Mouse (Mus musculus) cerebellum, adult 2 months (tissue): ENCODE measurements around the gene Car2.

Experiments used
- CTCF ChIP-seq: fragments of 200-500 bp; IDR thresholded peaks from 2 replicates; pipeline ENCODE4 v1.5.1; 2011; ENCODE audit warnings: low read depth, mild to moderate bottlenecking, control low read depth, low read length, moderate library complexity, borderline replicate concordance; ENCODE audit not compliant: insufficient read depth
- POLR2A ChIP-seq: fragments of 200-500 bp; IDR thresholded peaks from 2 replicates; pipeline ENCODE4 v1.6.1; 2011; ENCODE audit warnings: low read length, control low read depth, borderline replicate concordance; ENCODE audit not compliant: insufficient read depth

DNA sequence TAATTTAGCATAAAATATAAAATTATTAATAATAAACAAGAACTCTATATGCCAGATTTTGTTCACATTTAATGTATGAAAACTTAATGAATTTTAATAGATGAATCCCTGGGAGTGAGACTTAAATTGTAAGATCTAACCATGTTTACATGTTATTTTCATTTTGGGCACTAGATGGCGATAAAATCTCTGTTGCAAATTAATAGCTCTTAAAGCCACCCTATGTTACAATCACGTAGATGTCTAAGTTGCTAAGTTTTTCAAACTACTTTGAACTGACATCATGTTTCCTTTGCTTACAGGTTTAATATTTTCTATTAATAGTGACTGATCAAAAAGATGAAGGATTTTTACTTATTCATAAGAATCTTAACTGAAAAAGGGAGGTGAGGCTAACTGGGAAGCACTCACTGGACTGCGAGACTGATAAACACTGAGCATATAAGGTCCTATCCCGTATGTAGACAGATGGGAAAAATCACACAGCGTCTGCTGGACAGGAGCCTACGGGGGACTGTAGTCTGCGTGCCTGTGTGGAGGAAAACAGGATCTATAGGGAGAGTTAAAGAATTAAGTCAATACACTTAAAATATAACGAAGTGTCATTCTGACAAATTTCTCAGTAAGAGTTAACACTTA, 11.6 kb upstream of the Car2 start:
- TF ChIP-seq CTCF (peak; percentile 57; the same call in 1 of the 2 replicates), POLR2A (no peak)
